Mouse (Mus musculus) liver, embryonic 11.5 days (tissue): ENCODE measurements at regions not wholly inside any gene's neighbourhood (a gene's known extent, or its start where the extent isn't known, plus 50 kb on each side); places are given as distances from the start of the nearest gene placed in this dataset.
"Not testable (repeated sequence)": the region's sequence is repeated elsewhere in the genome, so short reads cannot be mapped to it uniquely, and the experiment has no call there.

Experiments
- ATAC-seq: fragments of 200-750 bp; cut with Nextera tagmentation; replicated peaks from 2 replicates; pipeline ENCODE4 v1.8.0; 2017; ENCODE audit warnings: moderate number of reproducible peaks, mild to moderate bottlenecking, moderate TSS enrichment, moderate library complexity; ENCODE audit not compliant: low FRiP score
- DNase-seq: peaks from one replicate; pipeline ENCODE4 v3.0.0-alpha.2; 2017; ENCODE audit warnings: low spot score
- H3K27ac ChIP-seq: fragments of 300-500 bp; sonication (generic); 2 replicates; pipeline ENCODE4 v1.5.1; 2014; ENCODE audit warnings: mild to moderate bottlenecking, low read depth, low read length, control low read depth
- H3K27me3 ChIP-seq: fragments of 300-500 bp; sonication (generic); replicated peaks from 2 replicates; pipeline ENCODE4 v1.6.1; 2014; ENCODE audit warnings: low read length, mixed read lengths; ENCODE audit not compliant: control insufficient read depth, insufficient read depth
- H3K36me3 ChIP-seq: fragments of 300-500 bp; sonication (generic); 2 replicates; pipeline ENCODE4 v1.6.1; 2014; ENCODE audit warnings: mild to moderate bottlenecking, low read length, moderate library complexity, mixed read lengths; ENCODE audit not compliant: control insufficient read depth, insufficient read depth
- H3K4me1 ChIP-seq: fragments of 300-500 bp; sonication (generic); replicated peaks from 2 replicates; pipeline ENCODE4 v1.6.1; 2014; ENCODE audit warnings: low read length, mixed read lengths; ENCODE audit not compliant: control insufficient read depth, insufficient read depth
- H3K4me2 ChIP-seq: fragments of 300-500 bp; sonication (generic); 2 replicates; pipeline ENCODE4 v1.6.1; 2014; ENCODE audit warnings: mild to moderate bottlenecking, control low read depth, moderate library complexity
- H3K4me3 ChIP-seq: fragments of 300-500 bp; sonication (generic); 2 replicates; pipeline ENCODE4 v1.5.1; 2014; ENCODE audit warnings: low read depth, low read length, control low read depth
- H3K9ac ChIP-seq: fragments of 300-500 bp; sonication (generic); 2 replicates; pipeline ENCODE4 v1.6.1; 2014; ENCODE audit warnings: low read depth, low read length, control low read depth
- H3K9me3 ChIP-seq: fragments of 300-500 bp; sonication (generic); 2 replicates; pipeline ENCODE4 v1.6.1; 2016; ENCODE audit warnings: low read length, inconsistent platforms, mixed read lengths; ENCODE audit not compliant: control insufficient read depth
- WGBS: fragments of 180-500 bp; shearing (Covaris S2); extraction: QIAGEN DNeasy Blood & Tissue Kit; methylation state at CpG from one replicate; pipeline ENCODE4 v1.1.7; 2014; 5-methylcytosine and 5-hydroxymethylcytosine counted together

GRCm38 (mm10) chrX:41983346-41983745 is 62.9 kb upstream of the Thoc2 start:
- Histone ChIP-seq H3K9me3 (no peaks in the 10 kb centered on the region), H3K9ac (no peak overlapping the region), H3K27ac (no peak overlapping the region), H3K4me2 (no peak overlapping the region), H3K27me3 (no peaks in the 10 kb centered on the region), H3K4me3 (no peak overlapping the region), H3K36me3 (no peaks in the 10 kb centered on the region), H3K4me1 (no peaks in the 10 kb centered on the region)
- WGBS, result 71% methylated on average over 6 of the region's 6 CpGs
- ATAC-seq (no peak), DNase-seq (no peak)

DNA sequence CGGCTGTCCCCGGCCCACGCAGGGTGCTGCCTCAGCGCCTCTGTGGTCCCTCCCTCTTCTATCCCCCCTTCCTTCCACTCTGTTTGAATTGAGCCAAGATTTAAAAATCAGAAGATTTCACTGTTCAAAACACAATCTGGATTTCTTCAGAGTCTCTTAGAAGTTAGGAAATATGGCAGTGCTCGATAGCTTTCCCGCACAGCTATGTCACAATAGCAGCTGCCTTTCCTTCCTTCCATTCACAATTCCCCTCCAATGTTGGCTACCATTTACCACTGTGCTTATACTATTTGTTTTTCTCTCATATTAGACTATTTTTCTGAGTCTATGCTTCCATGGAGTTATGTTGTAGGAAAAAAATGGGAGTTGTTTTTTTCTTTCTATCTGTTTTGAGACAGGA is 63.7 kb upstream of the Xiap start:
- WGBS, result 87% methylated on average over 2 of the region's 6 CpGs
- no peaks in the 10 kb centered on the region for H3K27me3 ChIP-seq
- H3K9ac ChIP-seq, result no peak overlapping the region
- H3K9me3 ChIP-seq, result no peaks in the 10 kb centered on the region
- ATAC-seq, result no peak
- no peak for DNase-seq
- H3K27ac ChIP-seq, result no peak overlapping the region
- no peaks in the 10 kb centered on the region for H3K36me3 ChIP-seq
- no peak overlapping the region for H3K4me3 ChIP-seq
- no peak overlapping the region for H3K4me2 ChIP-seq
- H3K4me1 ChIP-seq, result no peaks in the 10 kb centered on the region

- H3K4me3 ChIP-seq, H3K27me3 ChIP-seq, H3K9ac ChIP-seq, H3K4me1 ChIP-seq, H3K4me2 ChIP-seq, DNase-seq, H3K9me3 ChIP-seq, H3K27ac ChIP-seq, H3K36me3 ChIP-seq: not testable (repeated sequence)
- WGBS, result 39% methylated on average over 8 of the region's 8 CpGs
- peak; percentile 87 for ATAC-seq
Measured at GRCm38 (mm10) chrX:42000622-42001171, 58.8 kb upstream of the Xiap start.

DNA sequence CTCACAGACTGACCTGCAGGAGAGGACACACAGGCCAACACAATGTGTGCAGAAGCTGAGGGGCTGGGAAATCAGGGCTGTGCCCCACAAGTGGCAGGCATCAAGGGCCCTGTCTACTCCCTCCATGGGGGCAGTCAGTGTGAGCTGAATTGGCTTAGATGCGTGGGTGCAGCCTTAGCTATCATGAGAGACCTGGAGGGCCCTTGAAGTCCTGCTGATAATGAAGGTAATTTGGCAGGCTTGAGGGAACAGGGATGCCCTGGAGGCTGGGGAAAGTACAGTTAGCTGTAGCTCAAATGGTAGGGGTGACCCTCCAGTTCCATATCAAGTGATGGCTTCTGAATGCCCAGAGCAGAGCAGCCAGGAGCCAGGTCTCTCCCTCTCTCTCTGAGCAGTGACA is 53.9 kb upstream of the Xiap start:
- H3K27me3 ChIP-seq, H3K4me3 ChIP-seq, H3K4me2 ChIP-seq, ATAC-seq, H3K9ac ChIP-seq, H3K36me3 ChIP-seq, H3K9me3 ChIP-seq, H3K27ac ChIP-seq, DNase-seq, H3K4me1 ChIP-seq: not testable (repeated sequence)
- 64% methylated on average over 1 of the region's 1 CpGs for WGBS

DNA sequence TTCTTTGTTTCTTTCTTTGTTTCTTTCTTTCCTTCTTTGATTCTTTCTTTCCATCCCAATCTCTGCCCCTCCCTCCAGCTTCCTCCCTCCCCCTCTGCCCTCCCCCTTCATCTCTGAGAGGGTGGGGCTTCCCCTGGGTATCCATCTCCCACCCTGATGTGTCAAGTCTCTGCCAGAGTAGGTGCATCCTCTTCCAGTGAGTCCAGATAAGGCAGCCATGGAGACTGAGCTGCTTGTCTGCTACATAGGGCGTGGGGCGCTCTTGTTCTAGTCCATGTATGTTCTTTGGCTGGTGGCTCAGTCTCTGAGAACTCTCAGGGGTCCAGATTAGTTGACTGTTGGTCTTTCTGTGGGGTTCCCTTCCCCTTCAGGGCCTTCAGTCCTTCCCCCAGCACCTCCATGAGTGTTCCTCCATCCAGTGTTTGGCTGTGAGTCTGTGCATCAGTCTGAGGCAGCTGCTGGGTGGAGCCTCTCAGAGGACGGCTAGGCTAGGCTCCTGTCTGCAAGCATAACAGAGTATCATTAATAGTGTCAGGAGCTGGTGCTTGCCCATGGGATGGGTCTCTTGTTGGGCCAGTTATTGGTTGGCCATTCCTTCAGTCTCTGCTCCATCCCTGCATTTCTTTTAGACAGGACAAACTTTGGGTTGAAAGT is 52.8 kb upstream of the Xiap start:
- H3K4me3 ChIP-seq, H3K4me1 ChIP-seq, H3K27ac ChIP-seq, H3K4me2 ChIP-seq, DNase-seq, H3K9ac ChIP-seq, H3K36me3 ChIP-seq, H3K9me3 ChIP-seq, H3K27me3 ChIP-seq: not testable (repeated sequence)
- ATAC-seq, result peak; percentile 67; the same call in 1 of the 2 replicates
- WGBS, result no CpG with 5 or more reads among the region's 3 CpGs
